Mouse (Mus musculus) embryonic facial prominence, embryonic 10.5 days (tissue): ENCODE measurements around the gene Arhgap27. TPM values are rescaled to one million over a fixed set of nuclear protein-coding genes. Genes with fewer than 3 reads are reported as not detected.

ENCODE experiments used
- DNase-seq: peaks from one replicate; pipeline ENCODE4 v3.0.0-alpha.2; 2017; ENCODE audit warnings: low spot score
- H3K27ac ChIP-seq: fragments of 300-500 bp; sonication (generic); replicated peaks from 2 replicates; pipeline ENCODE4 v1.5.1; 2016; ENCODE audit warnings: mild to moderate bottlenecking
- H3K27me3 ChIP-seq: fragments of 300-500 bp; sonication (generic); replicated peaks from 2 replicates; pipeline ENCODE4 v1.6.1; 2016; ENCODE audit warnings: low read depth, mild to moderate bottlenecking; ENCODE audit not compliant: poor library complexity, severe bottlenecking
- H3K36me3 ChIP-seq: fragments of 300-500 bp; sonication (generic); replicated peaks from 2 replicates; pipeline ENCODE4 v1.6.1; 2016; ENCODE audit warnings: mild to moderate bottlenecking, moderate library complexity
- H3K4me1 ChIP-seq: fragments of 300-500 bp; sonication (generic); 2 replicates; pipeline ENCODE4 v1.6.1; 2016
- H3K4me3 ChIP-seq: fragments of 300-500 bp; sonication (generic); 2 replicates; pipeline ENCODE4 v1.5.1; 2016; ENCODE audit warnings: mild to moderate bottlenecking, moderate library complexity
- H3K9me3 ChIP-seq: fragments of 300-500 bp; sonication (generic); 2 replicates; pipeline ENCODE4 v1.6.1; 2016; ENCODE audit warnings: mild to moderate bottlenecking
- WGBS: fragments of 180-500 bp; shearing (Covaris S2); methylation state at CpG from one replicate; pipeline ENCODE4 v1.1.7; 2016; 5-methylcytosine and 5-hydroxymethylcytosine counted together
- polyA plus RNA-seq: library from polyadenylated mRNA; unstranded; fragments of >200 nt; fragmentation: Nextera tagmentation; extraction: Ambion mirVana; gene quantifications from 2 replicates; pipeline ENCODE4 v1.2.1, GENCODE M21; 2016

Gene Arhgap27
- polyA plus RNA-seq, 1 experiment from 2014 or later, result 5.8 TPM

- Histone ChIP-seq H3K4me1 (peaks cover 77% of the 10 kb centered on the region), H3K27ac (peak overlapping the region; percentile 85), H3K9me3 (no peaks in the 10 kb centered on the region), H3K36me3 (peaks cover 6% of the 10 kb centered on the region; the same call in 1 of the 2 replicates), H3K4me3 (peak overlapping the region; percentile 68), H3K27me3 (peaks cover 100% of the 10 kb centered on the region)
- peak; percentile 62 for DNase-seq
- WGBS, result 2% methylated on average over 48 of the region's 48 CpGs
Observed at GRCm38 (mm10) chr11:103360661-103361081, 2.8 kb downstream of the Arhgap27 start.

- Histone ChIP-seq H3K9me3 (no peaks in the 10 kb centered on the region), H3K4me3 (peak overlapping the region; percentile 68), H3K4me1 (peaks cover 84% of the 10 kb centered on the region), H3K27me3 (peaks cover 100% of the 10 kb centered on the region), H3K27ac (peak overlapping the region; percentile 85), H3K36me3 (no peaks in the 10 kb centered on the region)
- 1% methylated on average over 60 of the region's 60 CpGs for WGBS
- DNase-seq, result peak; percentile 92
Observed at GRCm38 (mm10) chr11:103359841-103360641, 3.5 kb downstream of the Arhgap27 start.

- WGBS, result under 1% methylated on average over 22 of the region's 22 CpGs
- Histone ChIP-seq H3K36me3 (no peaks in the 10 kb centered on the region), H3K27me3 (peaks cover 96% of the 10 kb centered on the region), H3K9me3 (no peaks in the 10 kb centered on the region), H3K4me1 (peaks cover 76% of the 10 kb centered on the region), H3K4me3 (peak overlapping the region; percentile 68), H3K27ac (no peak overlapping the region)
- peak; percentile 87 for DNase-seq
Observed at GRCm38 (mm10) chr11:103359122-103359521, 4.4 kb downstream of the Arhgap27 start.

- Histone ChIP-seq H3K36me3 (no peaks in the 10 kb centered on the region), H3K27ac (no peak overlapping the region), H3K4me1 (peaks cover 68% of the 10 kb centered on the region), H3K4me3 (no peak overlapping the region), H3K9me3 (no peaks in the 10 kb centered on the region), H3K27me3 (peaks cover 88% of the 10 kb centered on the region)
- no peak for DNase-seq
- 62% methylated on average over 4 of the region's 4 CpGs for WGBS
Observed at GRCm38 (mm10) chr11:103358316-103358715, 5.2 kb downstream of the Arhgap27 start.

GRCm38 (mm10) chr11:103357710-103358109 lies 5.8 kb downstream of the Arhgap27 start:
- Histone ChIP-seq H3K4me1 (peaks cover 62% of the 10 kb centered on the region), H3K36me3 (0 out of 2 replicates have a peak, but pooled peaks cover 3% of the 10 kb centered on the region), H3K9me3 (peaks cover 3% of the 10 kb centered on the region; the same call in 1 of the 2 replicates), H3K4me3 (no peak overlapping the region), H3K27ac (no peak overlapping the region), H3K27me3 (peaks cover 82% of the 10 kb centered on the region)
- WGBS, result 93% methylated on average over 10 of the region's 10 CpGs
- no peak for DNase-seq

GRCm38 (mm10) chr11:103356938-103357670 lies 6.4 kb downstream of the Arhgap27 start:
- H3K4me1 ChIP-seq, result peaks cover 56% of the 10 kb centered on the region
- H3K27ac ChIP-seq, result no peak overlapping the region
- no peak for DNase-seq
- 0 out of 2 replicates have a peak, but pooled peaks cover 3% of the 10 kb centered on the region for H3K36me3 ChIP-seq
- H3K4me3 ChIP-seq, result no peak overlapping the region
- peaks cover 76% of the 10 kb centered on the region for H3K27me3 ChIP-seq
- 79% methylated on average over 16 of the region's 16 CpGs for WGBS
- peaks cover 9% of the 10 kb centered on the region; the same call in 1 of the 2 replicates for H3K9me3 ChIP-seq

- Histone ChIP-seq H3K36me3 (0 out of 2 replicates have a peak, but pooled peaks cover 3% of the 10 kb centered on the region), H3K9me3 (peaks cover 9% of the 10 kb centered on the region; the same call in 1 of the 2 replicates), H3K27me3 (peaks cover 66% of the 10 kb centered on the region), H3K4me1 (peaks cover 46% of the 10 kb centered on the region), H3K4me3 (no peak overlapping the region), H3K27ac (no peak overlapping the region; the same call in 1 of the 2 replicates)
- DNase-seq, result peak; percentile 16
- 21% methylated on average over 11 of the region's 11 CpGs for WGBS
Observed at GRCm38 (mm10) chr11:103356032-103356571, 7.4 kb downstream of the Arhgap27 start.

- H3K27me3 ChIP-seq, result peaks cover 57% of the 10 kb centered on the region
- H3K4me3 ChIP-seq, result no peak overlapping the region
- H3K9me3 ChIP-seq, result peaks cover 9% of the 10 kb centered on the region; the same call in 1 of the 2 replicates
- WGBS, result 24% methylated on average over 11 of the region's 11 CpGs
- 0 out of 2 replicates have a peak, but pooled peaks cover 3% of the 10 kb centered on the region for H3K36me3 ChIP-seq
- peak; percentile 33 for DNase-seq
- H3K4me1 ChIP-seq, result peaks cover 40% of the 10 kb centered on the region
- no peak overlapping the region for H3K27ac ChIP-seq
Observed at GRCm38 (mm10) chr11:103355251-103355650, 8.2 kb downstream of the Arhgap27 start.

GRCm38 (mm10) chr11:103354033-103354432 lies 9.5 kb downstream of the Arhgap27 start:
- Histone ChIP-seq H3K4me1 (peaks cover 30% of the 10 kb centered on the region), H3K27ac (no peak overlapping the region), H3K9me3 (peaks cover 9% of the 10 kb centered on the region; the same call in 1 of the 2 replicates), H3K4me3 (no peak overlapping the region), H3K27me3 (peaks cover 45% of the 10 kb centered on the region), H3K36me3 (0 out of 2 replicates have a peak, but pooled peaks cover 3% of the 10 kb centered on the region)
- 75% methylated on average over 3 of the region's 3 CpGs for WGBS
- no peak for DNase-seq

GRCm38 (mm10) chr11:103352239-103352814 lies 11.2 kb downstream of the Arhgap27 start:
- Histone ChIP-seq H3K4me1 (peaks cover 23% of the 10 kb centered on the region), H3K4me3 (no peak overlapping the region), H3K27ac (no peak overlapping the region), H3K36me3 (0 out of 2 replicates have a peak, but pooled peaks cover 3% of the 10 kb centered on the region), H3K27me3 (peaks cover 28% of the 10 kb centered on the region), H3K9me3 (peaks cover 9% of the 10 kb centered on the region; the same call in 1 of the 2 replicates)
- DNase-seq, result no peak
- WGBS, result 81% methylated on average over 5 of the region's 5 CpGs

- peaks cover 9% of the 10 kb centered on the region; the same call in 1 of the 2 replicates for H3K9me3 ChIP-seq
- no peak overlapping the region for H3K4me3 ChIP-seq
- H3K27ac ChIP-seq, result no peak overlapping the region
- peaks cover 13% of the 10 kb centered on the region for H3K27me3 ChIP-seq
- WGBS, result 95% methylated on average over 12 of the region's 12 CpGs
- no peak for DNase-seq
- H3K36me3 ChIP-seq, result 0 out of 2 replicates have a peak, but pooled peaks cover 3% of the 10 kb centered on the region
- H3K4me1 ChIP-seq, result peaks cover 13% of the 10 kb centered on the region
Observed at GRCm38 (mm10) chr11:103350711-103351315, 12.7 kb downstream of the Arhgap27 start.
